Comparison of ENCODE assay signal across 17 mouse cellular contexts in genomic region chr13:119998442-119999086, GRCm38 (mm10). TPM values are rescaled to one million over a fixed set of nuclear protein-coding genes. Genes with fewer than 3 reads are reported as not detected.
A peak's percentile ranks its signal among the peaks of the same experiment; 100 is the strongest.
DNase-seq lines count a peak whose midpoint lies in the region; ATAC-seq and TF ChIP-seq lines count a peak whose summit lies in the region.
"Not testable (repeated sequence)": the region's sequence is repeated elsewhere in the genome, so short reads cannot be mapped to it uniquely, and the experiment has no call there.
"Had no signal": no experiment of that assay in that cellular context is flagged by ENCODE, and none has a peak within 500 bp of the region (broad histone marks: within the 10 kb centered on the region; RNA-seq: fewer than 3 reads in every experiment).

No protein-coding gene starts in this region.

- not testable (repeated sequence) for H3K27ac ChIP-seq in forebrain, embryonic 13.5 days; heart, postnatal 0 days (ENCODE audit: low read depth); hindbrain, postnatal 0 days; limb, embryonic 12.5 days; midbrain, postnatal 0 days (ENCODE audit: low read depth, low read length); stomach, embryonic 15.5 days

- H3K9me3 ChIP-seq in forebrain, embryonic 13.5 days (replicated peaks); heart, postnatal 0 days (replicated peaks; ENCODE audit: control insufficient read depth, low read length); hindbrain, postnatal 0 days (ENCODE audit: low read length); limb, embryonic 12.5 days; midbrain, postnatal 0 days (ENCODE audit: low read length); stomach, embryonic 15.5 days: not testable (repeated sequence)

- not testable (repeated sequence) for TF ChIP-seq EP300 in heart, postnatal 0 days (IDR thresholded peaks at IDR 0.05; ENCODE audit: low read depth)

- not testable (repeated sequence) for H3K27me3 ChIP-seq in forebrain, embryonic 13.5 days; heart, postnatal 0 days (ENCODE audit: control insufficient read depth, insufficient read depth, low read length); hindbrain, postnatal 0 days (ENCODE audit: insufficient read depth, low read length); limb, embryonic 12.5 days; midbrain, postnatal 0 days (ENCODE audit: insufficient read depth, low read length); stomach, embryonic 15.5 days (replicated peaks)

- WGBS in forebrain, embryonic 13.5 days = no CpG with 5 or more reads among the region's 22 CpGs
- no CpG with 5 or more reads among the region's 22 CpGs for WGBS in heart, postnatal 0 days
- no CpG with 5 or more reads among the region's 22 CpGs for WGBS in hindbrain, postnatal 0 days
- WGBS in limb, embryonic 12.5 days = no CpG with 5 or more reads among the region's 22 CpGs
- WGBS in midbrain, postnatal 0 days = no CpG with 5 or more reads among the region's 22 CpGs
- no CpG with 5 or more reads among the region's 22 CpGs for WGBS in stomach, embryonic 15.5 days

- TF ChIP-seq CTCF in heart, postnatal 0 days (IDR thresholded peaks at IDR 0.05; ENCODE audit: low read depth); hindbrain, postnatal 0 days (IDR thresholded peaks at IDR 0.05; ENCODE audit: low read depth); midbrain, postnatal 0 days (IDR thresholded peaks at IDR 0.05): not testable (repeated sequence)

- DNase-seq in heart, postnatal 0 days (ENCODE audit: low spot score); hindbrain, postnatal 0 days (ENCODE audit: low spot score); midbrain, postnatal 0 days (ENCODE audit: low spot score): not testable (repeated sequence)

- H3K4me1 ChIP-seq in forebrain, embryonic 13.5 days; heart, postnatal 0 days (ENCODE audit: control insufficient read depth, insufficient read depth); hindbrain, postnatal 0 days (ENCODE audit: insufficient read depth, low read length); limb, embryonic 12.5 days (replicated peaks); midbrain, postnatal 0 days (ENCODE audit: insufficient read depth, low read length); stomach, embryonic 15.5 days: not testable (repeated sequence)

- peak; percentile 79 for ATAC-seq in CD4-positive, CD25-positive, alpha-beta regulatory T cell, adult 4 months
- ATAC-seq in forebrain, embryonic 13.5 days = peak; percentile 73; the same call in 1 of the 2 replicates
- peak; percentile 60; the same call in 1 of the 2 replicates for ATAC-seq in heart, postnatal 0 days (ENCODE audit: insufficient read depth, low read depth)
- ATAC-seq in hindbrain, postnatal 0 days = peak; percentile 89
- ATAC-seq in limb, embryonic 12.5 days (ENCODE audit: insufficient number of reproducible peaks, insufficient read depth, low FRiP score, low TSS enrichment, low read depth) = peak; percentile 66; the same call in 1 of the 2 replicates
- ATAC-seq in megakaryocyte, adult 5-6 weeks (ENCODE audit: poor library complexity, severe bottlenecking) = peak; percentile 97
- ATAC-seq in midbrain, postnatal 0 days (ENCODE audit: low FRiP score) = 0 out of 2 replicates have a peak, but pooled peaks have one; percentile 49
- ATAC-seq in stomach, embryonic 15.5 days (ENCODE audit: insufficient read depth, low FRiP score, low read depth) = peak; percentile 65; the same call in 1 of the 2 replicates

- H3K4me2 ChIP-seq in forebrain, embryonic 13.5 days; heart, postnatal 0 days (ENCODE audit: low read depth, low read length); hindbrain, postnatal 0 days (ENCODE audit: low read depth, low read length); limb, embryonic 12.5 days; midbrain, postnatal 0 days (ENCODE audit: low read depth, low read length, poor library complexity, severe bottlenecking); stomach, embryonic 15.5 days: not testable (repeated sequence)

- H3K9ac ChIP-seq in forebrain, embryonic 13.5 days; heart, postnatal 0 days (replicated peaks; ENCODE audit: low read depth, low read length); hindbrain, postnatal 0 days (replicated peaks; ENCODE audit: low read length); limb, embryonic 12.5 days (replicated peaks); midbrain, postnatal 0 days (replicated peaks; ENCODE audit: low read length, poor library complexity, severe bottlenecking); stomach, embryonic 15.5 days: not testable (repeated sequence)

- not testable (repeated sequence) for H3K4me3 ChIP-seq in forebrain, embryonic 13.5 days; heart, postnatal 0 days (ENCODE audit: low read depth, low read length); hindbrain, postnatal 0 days (ENCODE audit: low read length); limb, embryonic 12.5 days (replicated peaks); midbrain, postnatal 0 days (ENCODE audit: low read depth, low read length); stomach, embryonic 15.5 days (replicated peaks)

- not testable (repeated sequence) for H3K36me3 ChIP-seq in forebrain, embryonic 13.5 days (ENCODE audit: poor library complexity, severe bottlenecking); heart, postnatal 0 days (replicated peaks; ENCODE audit: control insufficient read depth, insufficient read depth, low read length); hindbrain, postnatal 0 days (ENCODE audit: insufficient read depth, low read length); limb, embryonic 12.5 days; midbrain, postnatal 0 days (ENCODE audit: insufficient read depth, low read length); stomach, embryonic 15.5 days

RNA-seq across cellular contexts. Expression of gene Gm36079, which starts 28.2 kb away (rescaled TPM):
- polyA plus RNA-seq in CD4-positive, CD25-positive, alpha-beta regulatory T cell, adult 4 months (2017; shearing (Covaris generic)) = not detected
- polyA plus RNA-seq in forebrain, embryonic 13.5 days (2015; fragmentation: Nextera tagmentation; extraction: Ambion mirVana) = not detected in 2 replicates
- not detected in 2 replicates for total RNA-seq in heart, postnatal 0 days (2014; rRNA removed; ENCODE audit: low replicate concordance)
- polyA plus RNA-seq in heart, postnatal 0 days (2015; fragmentation: Nextera tagmentation; extraction: Ambion mirVana) = not detected in 2 replicates
- not detected in 2 replicates for total RNA-seq in hindbrain, postnatal 0 days (2014; rRNA removed)
- polyA plus RNA-seq in hindbrain, postnatal 0 days (2015; fragmentation: Nextera tagmentation; extraction: Ambion mirVana) = not detected in 2 replicates
- polyA plus RNA-seq in limb, embryonic 12.5 days (2016; fragmentation: Nextera tagmentation; extraction: Ambion mirVana) = not detected in 2 replicates
- total RNA-seq in megakaryocyte, adult 5-6 weeks (2015) = not detected in 2 replicates
- total RNA-seq in megakaryocyte, adult 5-6 weeks (2017) = 0.49 TPM in 1 of 2 replicates, not detected in the other
- total RNA-seq in midbrain, postnatal 0 days (2014; rRNA removed) = not detected in 2 replicates
- polyA plus RNA-seq in midbrain, postnatal 0 days (2015; fragmentation: Nextera tagmentation; extraction: Ambion mirVana) = not detected in 2 replicates
- not detected in 2 replicates for polyA plus RNA-seq in stomach, embryonic 15.5 days (2015; fragmentation: Nextera tagmentation; extraction: Ambion mirVana)
- total RNA-seq: adrenal gland, adult 18-20 months; gastrocnemius, adult 2 months; layer of hippocampus, postnatal 25 days; left cerebral cortex, postnatal 14 days; MEL had no signal
- polyA plus RNA-seq: forebrain, embryonic 15.5 days; heart, embryonic 15.5 days; liver, embryonic 12.5 days; spleen, adult 2 months had no signal

RNA-seq across cellular contexts. Expression of gene B020031M17Rik, which starts 48.0 kb away (rescaled TPM):
- not detected for polyA plus RNA-seq in CD4-positive, CD25-positive, alpha-beta regulatory T cell, adult 4 months (2017; shearing (Covaris generic))
- polyA plus RNA-seq in forebrain, embryonic 13.5 days (2015; fragmentation: Nextera tagmentation; extraction: Ambion mirVana) = not detected in 2 replicates
- total RNA-seq in heart, postnatal 0 days (2014; rRNA removed; ENCODE audit: low replicate concordance) = not detected in 2 replicates
- polyA plus RNA-seq in heart, postnatal 0 days (2015; fragmentation: Nextera tagmentation; extraction: Ambion mirVana) = not detected in 2 replicates
- not detected in 2 replicates for total RNA-seq in hindbrain, postnatal 0 days (2014; rRNA removed)
- polyA plus RNA-seq in hindbrain, postnatal 0 days (2015; fragmentation: Nextera tagmentation; extraction: Ambion mirVana) = not detected in 2 replicates
- not detected in 2 replicates for polyA plus RNA-seq in limb, embryonic 12.5 days (2016; fragmentation: Nextera tagmentation; extraction: Ambion mirVana)
- total RNA-seq in megakaryocyte, adult 5-6 weeks (2015) = not detected in 2 replicates
- not detected in 2 replicates for total RNA-seq in megakaryocyte, adult 5-6 weeks (2017)
- total RNA-seq in midbrain, postnatal 0 days (2014; rRNA removed) = not detected in 2 replicates
- polyA plus RNA-seq in midbrain, postnatal 0 days (2015; fragmentation: Nextera tagmentation; extraction: Ambion mirVana) = not detected in 2 replicates
- not detected in 2 replicates for polyA plus RNA-seq in stomach, embryonic 15.5 days (2015; fragmentation: Nextera tagmentation; extraction: Ambion mirVana)
- total RNA-seq: adrenal gland, adult 18-20 months; gastrocnemius, adult 2 months; layer of hippocampus, postnatal 25 days; left cerebral cortex, postnatal 14 days; MEL had no signal
- polyA plus RNA-seq: forebrain, embryonic 15.5 days; heart, embryonic 15.5 days; liver, embryonic 12.5 days had no signal

RNA-seq across cellular contexts. Expression of gene Gm21188, which starts 53.4 kb away (rescaled TPM):
- polyA plus RNA-seq in CD4-positive, CD25-positive, alpha-beta regulatory T cell, adult 4 months (2017; shearing (Covaris generic)) = under 1 TPM; 0.24 TPM
- not detected in 2 replicates for polyA plus RNA-seq in forebrain, embryonic 13.5 days (2015; fragmentation: Nextera tagmentation; extraction: Ambion mirVana)
- 0.46 TPM in 1 of 2 replicates, not detected in the other for total RNA-seq in heart, postnatal 0 days (2014; rRNA removed; ENCODE audit: low replicate concordance)
- 0.08 and 0.15 TPM in 2 replicates for polyA plus RNA-seq in heart, postnatal 0 days (2015; fragmentation: Nextera tagmentation; extraction: Ambion mirVana)
- not detected in 2 replicates for total RNA-seq in hindbrain, postnatal 0 days (2014; rRNA removed)
- 0.24 TPM in 1 of 2 replicates, not detected in the other for polyA plus RNA-seq in hindbrain, postnatal 0 days (2015; fragmentation: Nextera tagmentation; extraction: Ambion mirVana)
- polyA plus RNA-seq in limb, embryonic 12.5 days (2016; fragmentation: Nextera tagmentation; extraction: Ambion mirVana) = not detected in 2 replicates
- 248 and 273 TPM in 2 replicates for total RNA-seq in megakaryocyte, adult 5-6 weeks (2015)
- 152 and 161 TPM in 2 replicates for total RNA-seq in megakaryocyte, adult 5-6 weeks (2017)
- not detected in 2 replicates for total RNA-seq in midbrain, postnatal 0 days (2014; rRNA removed)
- polyA plus RNA-seq in midbrain, postnatal 0 days (2015; fragmentation: Nextera tagmentation; extraction: Ambion mirVana) = not detected in 2 replicates
- 0.18 TPM in 1 of 2 replicates, not detected in the other for polyA plus RNA-seq in stomach, embryonic 15.5 days (2015; fragmentation: Nextera tagmentation; extraction: Ambion mirVana)
- total RNA-seq: layer of hippocampus, postnatal 25 days; left cerebral cortex, postnatal 14 days; MEL had no signal
- polyA plus RNA-seq: forebrain, embryonic 15.5 days; heart, embryonic 15.5 days; liver, embryonic 12.5 days had no signal
